Mouse (Mus musculus): ENCODE results near the gene Angptl7. TPM values are rescaled to one million over a fixed set of nuclear protein-coding genes. Genes with fewer than 3 reads are reported as not detected.

The Angptl7 gene
- total RNA-seq, 2 experiments from 2014 or later = 33.9 to 36.6 TPM

DNA sequence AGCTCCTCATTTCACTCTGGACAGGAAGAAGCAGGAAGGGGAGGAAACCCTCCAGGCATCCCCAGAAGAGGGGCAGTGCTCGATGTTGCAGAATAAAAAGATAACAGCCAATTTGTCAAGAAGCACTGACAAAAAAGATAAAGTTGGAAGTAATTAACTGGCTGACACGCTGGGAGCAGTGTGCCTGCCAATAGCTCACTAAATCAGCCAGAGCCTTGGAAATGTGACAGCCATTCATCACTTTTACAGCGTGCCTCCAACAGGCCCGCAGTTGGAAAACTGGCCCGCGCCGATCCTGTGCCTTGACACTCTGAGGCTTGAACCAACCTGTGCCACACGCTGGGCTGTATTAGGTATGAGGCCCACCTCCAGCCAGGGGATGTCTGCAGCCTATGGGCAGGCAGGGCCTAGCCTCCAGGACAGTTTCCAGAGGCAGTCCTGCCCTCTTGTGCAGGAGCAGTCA is 4.3 kb upstream of the Angptl7 start:
- intact Hi-C loops (cut with DNase I) = no loop called here
- DNase-seq = peak in 1 of 2 experiments; percentile 61

DNA sequence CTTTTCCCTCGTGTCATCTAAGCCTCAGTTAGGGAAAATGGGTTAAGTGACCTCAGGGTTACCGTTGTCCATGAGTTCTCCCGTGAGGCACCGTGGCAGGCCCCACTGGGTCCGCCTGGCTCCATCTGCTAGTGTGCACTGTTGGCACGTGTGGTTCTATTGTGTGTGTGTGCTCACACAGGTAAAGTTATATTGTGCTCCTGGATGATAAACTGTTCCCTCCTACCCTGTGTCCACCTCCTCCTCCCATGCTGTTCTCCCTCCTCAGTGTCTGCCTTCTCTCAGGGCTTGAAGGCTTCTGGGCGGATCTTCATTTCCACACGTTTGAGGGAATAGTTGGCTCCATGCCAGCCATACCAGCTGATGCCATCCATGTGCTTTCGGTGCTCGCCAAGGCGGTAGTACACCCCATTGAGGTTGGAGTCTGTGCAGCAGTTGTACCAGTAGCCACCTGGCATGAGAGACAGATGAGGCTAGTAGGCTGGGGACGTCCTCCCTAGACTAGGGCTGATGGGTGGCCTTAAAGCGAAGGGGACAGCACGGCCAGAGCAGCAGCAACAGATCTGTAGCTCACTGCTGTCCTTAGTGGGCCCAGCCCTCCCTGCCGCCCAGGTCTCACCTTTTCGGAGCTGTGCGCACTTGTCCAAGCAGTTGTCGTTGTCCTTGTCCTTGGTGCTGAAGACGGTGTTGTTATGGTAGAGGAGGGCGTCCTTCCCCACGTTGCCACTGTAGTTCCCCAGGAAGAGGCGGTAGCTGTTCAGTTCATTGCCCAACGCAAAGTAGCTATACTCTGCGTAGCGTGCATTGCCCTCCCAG is 4.2 kb downstream of the Angptl7 start:
- intact Hi-C loops (cut with DNase I) = no loop called here
- DNase-seq = no peak

DNA sequence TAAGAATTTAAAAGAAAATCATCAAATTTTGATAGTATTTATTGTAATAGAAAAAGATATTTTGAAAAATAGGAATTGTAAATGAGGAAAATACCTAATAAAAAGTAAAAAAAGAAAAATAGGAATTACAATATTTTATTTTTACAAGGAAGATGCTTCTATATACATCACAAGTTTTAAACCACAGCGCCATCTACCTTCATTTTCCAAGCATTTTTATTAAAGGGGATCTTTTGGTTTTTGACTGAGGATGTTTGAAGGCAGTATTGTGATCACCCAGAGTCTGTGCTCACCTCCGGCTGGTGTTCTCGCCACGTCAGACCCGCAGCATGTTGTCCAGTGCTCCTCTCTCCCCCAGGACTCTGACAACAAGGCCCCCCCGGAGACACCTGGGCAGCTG is 5.1 kb downstream of the Angptl7 start:
- intact Hi-C loops (cut with DNase I) = no loop called here
- DNase-seq = no peak

DNA sequence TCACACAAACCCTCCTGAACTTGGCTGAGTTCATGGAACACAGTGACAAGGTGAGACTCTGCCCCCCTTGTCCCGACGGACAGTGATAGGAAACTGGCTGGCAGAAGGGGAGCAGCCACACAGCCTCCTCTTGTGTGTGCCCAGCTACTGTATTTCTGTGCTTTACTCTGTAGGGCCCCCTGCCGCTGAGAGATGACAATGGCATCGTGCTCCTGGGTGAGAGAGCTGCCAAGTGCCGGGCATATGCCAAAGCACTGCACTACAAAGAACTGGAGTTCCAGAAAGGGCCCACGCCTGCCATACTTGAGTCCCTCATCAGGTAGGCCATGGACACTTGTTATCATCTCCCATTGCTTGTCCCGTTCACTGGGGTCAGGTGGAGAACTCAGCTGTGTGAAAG is 8.8 kb downstream of the Angptl7 start:
- intact Hi-C loops (cut with DNase I) = no loop called here
- no peak for DNase-seq

DNA sequence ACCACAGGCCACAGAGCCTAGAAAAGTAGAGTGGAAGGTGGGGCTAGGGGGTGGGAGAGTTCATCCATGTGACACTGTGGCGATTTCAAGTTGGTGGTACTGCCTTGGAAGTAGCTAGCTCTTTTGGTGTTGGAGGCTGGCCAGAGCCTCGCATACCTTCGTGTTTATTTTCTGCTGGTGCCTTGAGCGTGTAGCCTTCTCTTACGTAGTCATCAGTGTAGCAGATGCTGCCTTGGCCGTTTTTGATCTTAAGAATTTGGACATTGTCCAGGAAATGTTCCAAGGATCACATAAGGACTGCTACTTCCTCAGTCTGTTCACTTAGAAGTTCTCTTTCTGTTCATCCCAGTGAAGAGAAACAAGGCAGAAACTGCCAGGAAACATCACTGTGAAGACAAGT is 9.8 kb downstream of the Angptl7 start:
- intact Hi-C loops (cut with DNase I) = no loop called here

DNA sequence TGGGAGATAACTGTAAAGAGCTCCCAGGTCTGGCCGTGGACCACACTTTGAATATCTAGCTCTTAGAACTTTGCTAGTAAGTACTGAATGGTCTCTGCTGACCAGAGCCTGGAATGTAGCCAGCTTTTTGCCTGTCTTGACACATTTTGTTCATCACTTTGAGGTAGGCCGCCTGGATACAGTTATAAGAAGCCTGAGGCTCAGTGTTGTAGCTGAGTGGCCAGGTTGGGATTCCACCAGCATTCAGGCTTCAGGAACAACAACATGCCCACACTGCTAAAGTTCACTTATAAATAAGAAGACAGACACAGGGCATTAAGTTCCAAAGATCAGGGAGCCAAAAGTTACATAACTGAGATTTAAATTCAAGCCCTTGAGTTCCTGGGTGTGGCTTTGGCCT is 12.4 kb downstream of the Angptl7 start:
- intact Hi-C loops (cut with DNase I) = no loop called here
- DNase-seq = no peak

More for the DNA sequence above, 9.8 kb downstream of the Angptl7 start:
- no peak for DNase-seq

DNA sequence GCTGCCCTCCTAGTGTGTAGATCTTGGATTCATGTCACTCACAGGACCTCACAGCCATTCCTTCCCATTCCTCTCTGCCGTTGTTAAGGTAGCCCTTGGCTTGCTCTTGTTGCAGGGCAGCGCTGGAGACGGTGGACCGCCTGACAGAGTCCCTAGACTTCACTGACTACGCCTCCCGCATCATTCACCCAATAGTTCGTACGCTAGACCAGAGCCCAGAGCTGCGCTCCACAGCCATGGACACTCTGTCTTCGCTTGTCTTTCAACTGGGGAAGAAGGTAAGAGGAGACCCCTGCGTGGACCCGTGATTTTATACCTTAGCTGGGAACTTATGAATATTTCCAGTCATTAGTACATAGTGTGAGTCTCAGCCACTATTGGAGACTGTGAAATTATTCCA is 15.7 kb downstream of the Angptl7 start:
- intact Hi-C loops (cut with DNase I) = no loop called here

DNA sequence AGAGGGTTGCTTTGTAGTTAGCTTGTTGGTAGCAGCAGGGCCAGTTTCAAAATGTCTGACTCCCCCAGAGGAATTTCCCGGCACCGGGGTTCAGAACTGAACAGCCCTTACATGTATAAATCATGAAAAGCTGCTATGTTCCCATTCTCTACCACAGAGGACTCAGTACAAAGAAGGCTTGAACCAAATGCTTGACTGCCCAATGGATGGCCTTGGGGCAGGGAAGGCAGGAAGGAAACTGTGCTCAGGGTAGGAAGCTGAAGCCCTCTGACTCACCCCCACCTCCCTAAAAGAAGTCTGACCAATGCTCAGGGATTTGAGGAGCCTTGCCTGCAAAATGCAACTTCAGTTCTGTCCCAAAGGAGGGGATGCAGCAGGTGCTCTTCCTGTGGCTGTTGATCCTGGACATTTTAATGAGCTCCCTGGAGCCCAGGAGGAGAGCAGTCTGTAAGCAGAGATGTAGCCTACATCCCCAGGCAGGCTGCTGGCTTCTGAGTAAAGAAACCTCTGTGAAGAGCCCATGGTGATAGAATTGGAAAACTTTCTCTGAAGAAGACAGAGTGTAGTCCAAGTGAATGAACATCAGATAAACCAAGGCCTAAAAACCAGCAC is 18.6 kb downstream of the Angptl7 start:
- no peak for DNase-seq
- intact Hi-C loops (cut with DNase I) = no loop called here

More for the DNA sequence above, 15.7 kb downstream of the Angptl7 start:
- DNase-seq = no peak

DNA sequence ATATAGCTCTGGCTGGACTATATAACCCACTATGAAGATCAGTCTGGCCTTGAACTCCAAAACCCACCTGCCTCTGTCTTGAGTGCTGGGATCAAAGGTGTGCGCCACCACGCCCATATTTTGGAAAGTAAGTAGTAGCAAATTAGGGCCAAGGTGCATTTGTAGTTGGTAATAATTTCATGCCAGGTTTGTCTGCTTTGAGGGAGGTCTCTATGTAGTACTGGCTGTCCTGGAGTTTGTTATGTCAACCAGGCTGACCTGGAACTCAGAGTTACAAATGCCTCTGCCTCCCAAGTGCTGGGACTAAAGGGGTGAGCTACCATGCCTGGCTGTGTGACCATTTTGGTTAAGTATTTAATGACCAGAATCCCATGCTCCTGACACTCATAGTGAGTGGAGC is 20.0 kb downstream of the Angptl7 start:
- intact Hi-C loops (cut with DNase I) = no loop called here
- DNase-seq = no peak

DNA sequence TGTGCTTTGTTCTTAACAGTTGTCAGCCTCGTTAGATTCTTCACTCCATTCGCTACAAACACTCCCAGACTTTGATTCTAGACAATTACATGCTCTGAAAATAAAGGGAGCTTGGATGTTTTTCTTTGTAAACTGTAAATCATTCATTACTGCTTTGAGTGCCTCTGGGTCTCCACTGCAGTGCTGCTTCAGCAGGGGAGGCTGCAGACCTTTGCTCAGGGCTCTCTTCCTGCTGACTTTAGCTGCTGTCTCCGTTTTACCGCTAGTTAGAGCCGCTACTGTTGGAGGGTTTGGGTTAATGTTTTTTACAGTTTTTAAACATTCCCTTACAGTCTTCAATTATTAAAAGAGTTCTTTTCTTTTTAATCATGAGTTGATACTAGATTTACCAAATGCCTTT is 26.8 kb downstream of the Angptl7 start:
- intact Hi-C loops (cut with DNase I) = no loop called here
- no peak for DNase-seq

DNA sequence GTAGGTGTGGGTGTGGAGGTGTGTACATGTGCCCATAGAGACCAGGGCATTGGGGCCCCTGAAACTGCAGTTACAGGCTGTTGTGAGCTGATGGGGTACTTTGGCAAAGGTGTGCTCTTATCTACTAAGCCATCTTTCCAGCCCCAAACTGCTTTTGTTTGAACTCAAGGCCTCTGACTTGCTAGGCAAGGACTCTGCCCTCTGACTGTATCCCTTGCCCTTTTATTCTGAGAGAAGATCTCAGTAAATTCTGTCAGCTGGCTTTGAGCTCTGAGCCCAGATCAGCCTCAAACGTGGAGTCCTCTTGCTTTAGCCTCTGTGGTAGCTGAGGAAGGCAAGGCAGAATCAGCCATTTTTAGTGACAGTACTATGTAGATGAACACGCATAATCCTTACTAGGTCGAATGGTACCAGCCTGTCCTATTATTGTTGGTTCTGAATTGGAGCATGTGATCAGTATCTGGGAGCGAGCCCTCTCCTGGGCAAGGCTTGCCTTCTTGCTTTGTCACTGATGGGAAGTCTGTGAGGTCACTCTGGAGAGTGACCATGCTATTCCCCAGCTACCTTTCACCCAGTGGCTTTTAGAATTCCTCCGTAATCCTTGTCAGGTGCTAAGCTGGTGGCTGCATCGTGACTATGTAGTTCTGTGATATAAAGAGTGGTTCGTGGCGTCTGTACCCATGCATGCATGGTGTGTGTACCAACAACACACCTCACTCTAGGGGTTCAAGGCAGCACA is 27.7 kb downstream of the Angptl7 start:
- intact Hi-C loops (cut with DNase I) = no loop called here
- no peak for DNase-seq

DNA sequence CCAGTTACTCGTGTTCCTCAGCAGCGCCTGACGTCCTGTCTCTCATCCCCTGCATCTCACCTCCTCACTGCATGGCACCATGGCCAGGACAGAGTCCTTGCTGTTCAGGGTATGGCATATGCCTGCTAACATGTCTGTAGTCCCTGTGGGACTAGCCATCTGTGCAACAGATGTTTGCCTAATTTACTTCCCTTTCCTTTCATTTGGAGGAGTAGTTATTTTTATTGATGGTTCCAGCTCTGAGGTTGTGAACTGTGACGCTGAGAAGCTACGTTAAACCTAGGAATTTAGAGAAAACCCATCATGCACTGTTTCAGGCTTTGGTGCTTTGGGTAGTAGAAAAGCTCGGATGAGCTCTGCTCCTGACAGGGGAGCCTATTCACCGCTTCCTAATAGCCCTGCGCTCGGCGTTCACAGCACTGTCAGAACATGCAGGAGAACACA is 28.9 kb downstream of the Angptl7 start:
- intact Hi-C loops (cut with DNase I) = no loop called here
- no peak for DNase-seq

DNA sequence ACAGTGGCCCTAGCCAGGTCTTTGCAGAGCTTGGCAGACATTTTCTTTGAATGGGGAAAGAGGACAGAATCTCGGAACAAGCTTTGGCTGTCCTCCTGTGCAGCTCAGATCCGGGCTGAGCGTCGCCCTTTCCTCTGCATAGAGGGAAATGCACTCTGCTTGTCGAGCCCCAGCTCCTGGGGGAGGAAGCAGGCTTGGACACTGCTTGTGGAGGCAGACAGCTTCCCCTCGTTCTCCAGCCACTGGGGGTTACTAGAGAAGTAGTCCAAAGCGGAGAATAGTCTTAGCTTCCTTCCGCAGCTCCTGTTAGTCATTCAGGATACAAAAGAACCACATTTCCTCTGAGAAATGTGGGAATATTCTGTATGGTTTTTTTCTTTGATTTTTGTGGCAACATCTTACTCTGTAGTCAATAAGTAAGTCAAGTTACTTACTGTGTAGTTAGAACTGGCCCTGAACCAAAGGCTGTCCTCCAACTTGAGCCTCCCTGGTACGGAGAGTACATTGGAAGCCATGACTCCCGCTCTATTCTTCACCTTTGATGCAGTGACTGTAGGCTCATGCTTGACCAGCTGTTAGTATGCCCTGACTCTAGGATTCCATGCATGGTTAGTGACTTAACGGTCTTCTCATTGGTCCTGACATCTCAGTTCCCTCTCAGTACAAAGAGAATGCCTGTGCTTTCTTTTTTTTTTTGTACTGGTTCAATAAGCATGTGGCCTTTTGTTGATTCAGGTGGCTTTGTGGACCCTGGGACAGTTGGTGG is 30.6 kb downstream of the Angptl7 start:
- no peak for DNase-seq
- intact Hi-C loops (cut with DNase I) = loop anchor here (5.0 kb wide), 1 partner anchor 98 kb away; no protein-coding TSS in a partner anchor

DNA sequence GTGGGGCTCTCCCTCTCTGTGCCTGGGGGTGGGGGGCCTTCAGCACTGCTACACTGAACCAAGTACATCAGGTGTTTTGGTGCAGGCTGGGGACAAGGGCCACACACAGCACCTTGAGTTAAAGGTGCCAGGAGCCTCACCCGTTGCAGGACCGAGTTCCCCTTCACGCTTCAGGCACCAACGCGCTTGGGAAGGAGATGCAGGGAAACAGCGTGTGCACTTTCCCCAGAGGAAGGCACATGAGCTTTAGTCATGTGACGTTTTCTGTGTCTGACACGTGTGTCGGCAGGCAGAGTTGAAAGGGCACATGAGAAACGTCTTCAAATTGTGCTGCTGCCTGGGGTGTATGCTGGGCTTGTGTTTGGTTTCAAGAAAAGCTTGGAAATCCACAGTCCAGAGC is 31.9 kb downstream of the Angptl7 start:
- intact Hi-C loops (cut with DNase I) = loop anchor here (5.0 kb wide), 1 partner anchor 99 kb away; no protein-coding TSS in a partner anchor
- no peak for DNase-seq

DNA sequence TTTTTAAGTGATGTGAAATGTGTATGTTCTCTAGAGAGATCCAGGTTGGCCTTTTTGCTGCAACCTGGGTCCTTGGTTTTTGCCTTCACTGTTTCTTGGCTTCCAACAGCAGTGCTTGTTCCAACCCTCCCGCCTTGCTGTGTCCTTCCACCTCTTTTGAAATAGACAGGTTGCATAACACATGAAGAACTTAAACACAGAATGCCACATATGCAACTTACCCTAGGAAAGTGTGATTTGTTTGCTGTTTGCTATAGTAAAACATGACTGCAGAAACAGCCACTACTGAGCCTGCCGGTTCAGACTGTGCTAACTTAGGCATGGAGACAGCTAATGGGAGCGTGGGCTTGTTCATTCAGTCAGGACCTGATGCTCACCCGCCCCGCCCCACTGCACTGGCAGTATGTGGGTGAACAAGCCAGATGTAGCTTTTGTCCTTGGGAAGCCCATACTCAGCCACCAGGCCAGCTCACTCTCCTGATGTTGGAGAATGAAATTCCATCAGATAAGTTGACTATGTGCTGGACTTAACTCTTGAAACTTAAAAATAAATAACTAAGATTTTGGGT is 33.7 kb downstream of the Angptl7 start:
- DNase-seq = no peak
- intact Hi-C loops (cut with DNase I) = loop anchor here (5.0 kb wide), 1 partner anchor 101 kb away; no protein-coding TSS in a partner anchor

DNA sequence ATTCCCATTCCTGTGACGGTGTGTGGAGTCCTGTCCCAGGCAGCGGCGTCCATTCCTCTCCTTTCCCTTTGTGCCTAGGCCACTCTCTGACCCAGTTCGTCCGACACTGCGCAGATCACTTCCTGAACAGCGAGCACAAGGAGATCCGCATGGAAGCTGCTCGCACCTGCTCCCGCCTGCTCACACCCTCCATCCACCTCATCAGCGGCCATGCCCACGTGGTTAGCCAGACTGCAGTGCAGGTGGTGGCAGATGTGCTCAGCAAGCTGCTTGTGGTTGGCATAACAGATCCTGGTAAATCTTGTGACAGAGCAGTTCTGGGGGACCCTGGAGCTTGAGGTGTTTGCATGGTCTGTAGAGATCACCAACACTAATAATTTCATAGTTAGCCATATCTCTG is 35.4 kb downstream of the Angptl7 start:
- intact Hi-C loops (cut with DNase I) = loop anchor here (5.0 kb wide), 1 partner anchor 102 kb away; no protein-coding TSS in a partner anchor

DNA sequence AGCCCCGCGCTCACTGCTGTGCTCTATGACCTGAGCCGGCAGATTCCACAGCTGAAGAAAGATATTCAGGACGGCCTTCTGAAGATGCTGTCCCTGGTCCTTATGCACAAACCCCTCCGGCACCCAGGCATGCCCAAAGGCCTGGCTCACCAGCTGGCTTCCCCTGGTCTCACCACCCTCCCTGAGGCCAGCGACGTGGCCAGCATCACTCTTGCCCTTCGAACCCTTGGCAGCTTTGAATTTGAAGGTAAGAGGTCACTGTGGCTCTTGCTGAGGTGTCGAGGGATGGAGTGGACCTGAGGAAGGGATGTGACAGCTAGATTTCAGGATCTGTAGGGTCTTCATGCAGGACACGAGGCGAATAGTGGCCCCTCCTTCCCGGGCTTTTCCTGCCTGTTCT is 36.0 kb downstream of the Angptl7 start:
- intact Hi-C loops (cut with DNase I) = no loop called here
- no peak for DNase-seq

More for the DNA sequence above, 35.4 kb downstream of the Angptl7 start:
- no peak for DNase-seq

DNA sequence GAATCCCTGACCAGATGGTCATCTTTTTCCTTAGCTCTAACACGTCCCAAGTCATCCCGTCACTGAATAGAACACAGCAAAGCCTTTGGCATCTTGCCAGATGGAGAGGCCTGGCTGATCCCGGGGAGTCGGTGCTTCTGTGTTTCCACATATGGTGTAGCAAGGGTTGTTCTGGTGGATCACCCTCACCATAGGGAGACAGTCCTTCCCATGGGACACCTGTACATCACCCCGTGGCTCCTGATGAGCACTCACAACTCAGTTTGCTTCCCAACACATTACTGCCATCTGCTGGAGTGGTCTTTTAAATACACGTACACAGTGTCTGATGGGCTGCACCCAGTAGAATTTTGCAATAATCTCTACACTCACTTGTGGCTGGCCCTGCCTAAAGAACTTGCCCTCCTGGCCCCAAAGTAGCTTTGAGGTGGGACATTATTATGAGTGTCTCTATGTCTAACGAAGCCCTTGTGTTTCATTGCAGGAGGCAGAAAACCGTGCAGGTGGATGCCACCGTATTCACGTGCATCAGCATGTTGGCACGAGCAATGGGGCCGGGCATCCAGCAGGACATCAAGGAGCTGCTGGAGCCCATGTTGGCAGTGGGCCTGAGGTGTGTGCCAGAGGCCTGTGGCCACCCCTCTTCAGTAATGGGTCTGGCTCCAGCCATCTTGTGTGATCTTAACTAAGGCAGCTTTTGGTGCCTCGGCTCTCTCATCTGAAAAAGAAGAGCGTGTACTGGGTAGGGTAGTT is 36.9 kb downstream of the Angptl7 start:
- intact Hi-C loops (cut with DNase I) = no loop called here
- DNase-seq = peak in 1 of 2 experiments; percentile 27

DNA sequence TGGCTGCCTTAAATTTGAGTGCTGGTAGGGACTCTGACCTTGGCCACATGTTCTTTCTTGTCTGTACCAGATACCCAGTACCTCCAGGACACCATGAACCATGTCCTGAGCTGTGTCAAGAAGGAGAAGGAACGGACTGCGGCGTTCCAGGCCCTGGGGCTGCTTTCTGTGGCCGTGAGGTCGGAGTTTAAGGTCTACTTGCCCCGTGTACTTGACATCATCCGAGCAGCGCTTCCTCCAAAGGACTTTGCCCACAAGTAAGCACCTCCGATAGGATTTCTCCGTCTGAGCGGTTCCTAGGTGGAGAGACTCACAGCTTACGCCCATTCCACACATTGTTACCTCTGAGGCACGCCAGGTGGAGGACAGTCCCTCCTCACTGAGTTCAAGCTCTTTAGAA is 37.5 kb downstream of the Angptl7 start:
- intact Hi-C loops (cut with DNase I) = no loop called here
- DNase-seq = no peak

All from gastrocnemius, postnatal 36 days (tissue).